Mouse (Mus musculus): Measurements from ENCODE around the gene Cpox. TPM values are rescaled to one million over a fixed set of nuclear protein-coding genes. Genes with fewer than 3 reads are reported as not detected.
A peak's percentile ranks its signal among the peaks of the same experiment; 100 is the strongest.

Cpox gene
- total and polyA plus RNA-seq, 2 experiments from 2014 or later = 12.6 to 16.6 TPM

DNA sequence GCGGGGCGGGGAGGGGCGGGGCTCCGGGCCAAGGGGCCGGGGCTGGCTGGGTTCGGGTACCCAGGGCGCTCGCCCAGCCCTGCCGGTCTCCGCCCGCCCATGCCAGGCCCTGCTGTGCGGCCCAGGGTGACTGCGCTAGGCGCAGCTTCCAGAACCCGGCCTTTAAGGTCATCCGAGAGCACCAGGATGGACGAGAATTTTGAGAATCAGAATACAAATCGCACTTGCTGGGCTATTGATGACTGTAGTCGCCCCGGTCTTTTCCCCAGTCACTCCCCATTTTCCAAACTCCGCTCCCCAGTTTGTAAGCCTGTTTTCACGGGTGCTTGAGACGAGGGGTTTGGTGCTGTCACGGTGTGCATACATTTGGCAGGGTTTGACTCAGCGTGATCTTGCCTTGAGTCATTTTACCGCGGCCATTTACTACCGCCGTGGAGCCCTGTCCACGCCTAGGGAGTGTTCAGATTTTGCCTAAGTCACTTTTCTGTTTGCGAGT is 58.1 kb downstream of the Cpox start:
- peak; percentile 51 for DNase-seq (ENCODE audit: low spot score)

DNA sequence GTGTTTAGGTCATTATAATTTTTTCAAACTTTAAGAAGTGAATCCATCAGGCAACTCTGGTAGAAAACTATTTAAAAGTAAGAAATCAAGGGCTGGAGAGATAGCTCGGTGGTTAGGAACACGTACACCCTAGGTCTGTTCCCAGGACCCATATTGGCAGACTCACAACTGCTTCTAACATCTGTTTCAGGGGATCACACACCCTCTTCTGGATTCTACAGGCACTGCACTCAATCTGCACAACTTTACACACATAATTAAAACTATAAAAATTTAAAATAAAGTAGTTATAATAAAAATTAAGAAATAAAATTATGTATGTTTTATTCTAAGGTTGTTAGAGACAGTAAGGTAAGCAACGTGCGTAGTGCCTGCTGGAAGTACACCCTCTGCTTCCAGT is 68.1 kb downstream of the Cpox start:
- WGBS = 82% methylated on average over 4 of the region's 4 CpGs
- TF ChIP-seq CTCF (IDR thresholded peaks at IDR 0.05; ENCODE audit: low read depth) = no peak
- no peak for ATAC-seq

More for the DNA sequence above, 58.1 kb downstream of the Cpox start:
- Histone ChIP-seq H3K9ac (replicated peaks; ENCODE audit: low read length) (peak overlapping the region; percentile 81), H3K27me3 (ENCODE audit: insufficient read depth, low read length) (no peaks in the 10 kb centered on the region), H3K4me1 (ENCODE audit: insufficient read depth, low read length) (no peaks in the 10 kb centered on the region), H3K27ac (peak overlapping the region; percentile 80), H3K4me2 (ENCODE audit: low read depth, low read length) (peak overlapping the region; percentile 65), H3K36me3 (ENCODE audit: insufficient read depth, low read length) (peaks cover 31% of the 10 kb centered on the region), H3K9me3 (ENCODE audit: low read length) (no peaks in the 10 kb centered on the region), H3K4me3 (ENCODE audit: low read length) (peak overlapping the region; percentile 92)
- under 1% methylated on average over 29 of the region's 31 CpGs for WGBS
- no peak for TF ChIP-seq CTCF (IDR thresholded peaks at IDR 0.05; ENCODE audit: low read depth)
- peak; percentile 91 for ATAC-seq

DNA sequence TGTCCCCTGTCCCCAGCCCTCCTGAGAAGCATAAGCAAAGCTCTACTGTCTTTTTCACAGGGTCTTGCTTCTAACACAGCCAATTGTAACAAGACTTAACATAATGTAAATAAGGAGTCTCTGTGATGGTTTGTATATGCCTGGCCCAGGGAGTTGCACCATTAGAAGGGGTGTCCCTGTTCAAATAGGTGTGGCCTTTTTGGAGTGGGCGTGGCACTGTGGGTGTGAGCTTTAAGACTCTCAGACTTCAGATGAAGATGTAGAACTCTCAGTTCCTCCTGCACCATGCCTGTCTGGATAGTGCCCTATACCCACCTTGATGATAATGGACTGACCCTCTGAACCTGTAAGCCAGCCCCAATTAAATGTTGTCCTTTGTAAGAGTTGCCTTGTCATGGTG is 68.7 kb downstream of the Cpox start:
- ATAC-seq (no peak), DNase-seq (ENCODE audit: low spot score) (no peak)
- H3K9me3 ChIP-seq (ENCODE audit: low read length) = no peaks in the 10 kb centered on the region
- H3K27me3 ChIP-seq (ENCODE audit: insufficient read depth, low read length) = no peaks in the 10 kb centered on the region
- H3K4me2 ChIP-seq (ENCODE audit: low read depth, low read length) = no peak overlapping the region
- 0 out of 2 replicates have a peak, but pooled peaks cover 4% of the 10 kb centered on the region for H3K36me3 ChIP-seq (ENCODE audit: insufficient read depth, low read length)
- H3K4me3 ChIP-seq (ENCODE audit: low read length) = no peak overlapping the region
- no peak overlapping the region for H3K9ac ChIP-seq (replicated peaks; ENCODE audit: low read length)
- 96% methylated on average over 1 of the region's 1 CpGs for WGBS
- H3K27ac ChIP-seq = no peak overlapping the region
- no peak for TF ChIP-seq CTCF (IDR thresholded peaks at IDR 0.05; ENCODE audit: low read depth)
- H3K4me1 ChIP-seq (ENCODE audit: insufficient read depth, low read length) = no peaks in the 10 kb centered on the region

More for the DNA sequence above, 68.1 kb downstream of the Cpox start:
- no peak for DNase-seq (ENCODE audit: low spot score)
- no peak overlapping the region for H3K4me2 ChIP-seq (ENCODE audit: low read depth, low read length)
- H3K4me1 ChIP-seq (ENCODE audit: insufficient read depth, low read length) = no peaks in the 10 kb centered on the region
- H3K9ac ChIP-seq (replicated peaks; ENCODE audit: low read length) = no peak overlapping the region
- no peaks in the 10 kb centered on the region for H3K9me3 ChIP-seq (ENCODE audit: low read length)
- H3K27ac ChIP-seq = no peak overlapping the region
- H3K27me3 ChIP-seq (ENCODE audit: insufficient read depth, low read length) = no peaks in the 10 kb centered on the region
- H3K4me3 ChIP-seq (ENCODE audit: low read length) = no peak overlapping the region
- H3K36me3 ChIP-seq (ENCODE audit: insufficient read depth, low read length) = peaks cover 9% of the 10 kb centered on the region; the same call in 1 of the 2 replicates

DNA sequence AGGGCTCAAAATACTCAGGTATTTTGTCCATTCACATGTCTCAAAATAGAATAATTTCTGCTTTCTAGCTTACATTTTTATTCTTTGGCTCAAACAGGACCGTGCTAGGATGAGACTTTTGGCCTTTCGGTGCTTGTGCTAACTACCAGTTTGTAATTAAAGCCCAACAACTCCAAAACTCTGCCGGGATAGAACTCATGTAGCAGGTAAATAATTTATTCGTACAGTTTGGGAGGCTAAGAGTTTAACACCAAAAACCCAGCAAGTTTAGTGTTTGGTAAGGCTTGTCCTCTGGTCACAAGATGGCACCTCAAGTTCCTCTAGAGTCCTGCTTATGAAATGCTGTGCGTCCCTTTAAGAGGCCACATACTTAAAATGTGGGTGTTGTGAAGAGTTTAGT is 70.7 kb downstream of the Cpox start:
- H3K4me2 ChIP-seq (ENCODE audit: low read depth, low read length) = no peak overlapping the region
- 95% methylated on average over 5 of the region's 5 CpGs for WGBS
- H3K4me3 ChIP-seq (ENCODE audit: low read length) = no peak overlapping the region
- ATAC-seq (no peak), DNase-seq (ENCODE audit: low spot score) (no peak)
- H3K4me1 ChIP-seq (ENCODE audit: insufficient read depth, low read length) = no peaks in the 10 kb centered on the region
- no peaks in the 10 kb centered on the region for H3K9me3 ChIP-seq (ENCODE audit: low read length)
- no peaks in the 10 kb centered on the region for H3K27me3 ChIP-seq (ENCODE audit: insufficient read depth, low read length)
- no peaks in the 10 kb centered on the region for H3K36me3 ChIP-seq (ENCODE audit: insufficient read depth, low read length)
- no peak overlapping the region for H3K27ac ChIP-seq
- no peak overlapping the region for H3K9ac ChIP-seq (replicated peaks; ENCODE audit: low read length)
- no peak for TF ChIP-seq CTCF (IDR thresholded peaks at IDR 0.05; ENCODE audit: low read depth)

GRCm38 (mm10) chr16:58746715-58747114 is 76.6 kb downstream of the Cpox start:
- H3K9ac ChIP-seq (replicated peaks; ENCODE audit: low read length) = no peak overlapping the region
- ATAC-seq = no peak
- no peaks in the 10 kb centered on the region for H3K4me1 ChIP-seq (ENCODE audit: insufficient read depth, low read length)
- no peak for DNase-seq (ENCODE audit: low spot score)
- no peaks in the 10 kb centered on the region for H3K9me3 ChIP-seq (ENCODE audit: low read length)
- WGBS = 82% methylated on average over 4 of the region's 4 CpGs
- no peak overlapping the region for H3K4me3 ChIP-seq (ENCODE audit: low read length)
- no peaks in the 10 kb centered on the region for H3K27me3 ChIP-seq (ENCODE audit: insufficient read depth, low read length)
- H3K36me3 ChIP-seq (ENCODE audit: insufficient read depth, low read length) = no peaks in the 10 kb centered on the region
- no peak overlapping the region for H3K4me2 ChIP-seq (ENCODE audit: low read depth, low read length)
- H3K27ac ChIP-seq = no peak overlapping the region
- no peak for TF ChIP-seq CTCF (IDR thresholded peaks at IDR 0.05; ENCODE audit: low read depth)

GRCm38 (mm10) chr16:58751314-58751713 is 81.2 kb downstream of the Cpox start:
- Histone ChIP-seq H3K4me1 (ENCODE audit: insufficient read depth, low read length) (no peaks in the 10 kb centered on the region), H3K4me2 (ENCODE audit: low read depth, low read length) (no peak overlapping the region), H3K9ac (replicated peaks; ENCODE audit: low read length) (no peak overlapping the region), H3K36me3 (ENCODE audit: insufficient read depth, low read length) (no peaks in the 10 kb centered on the region), H3K27ac (no peak overlapping the region), H3K9me3 (ENCODE audit: low read length) (no peaks in the 10 kb centered on the region), H3K4me3 (ENCODE audit: low read length) (no peak overlapping the region), H3K27me3 (ENCODE audit: insufficient read depth, low read length) (no peaks in the 10 kb centered on the region)
- no peak for ATAC-seq
- DNase-seq (ENCODE audit: low spot score) = peak; percentile 9
- 23% methylated on average over 1 of the region's 1 CpGs for WGBS
- peak; percentile 56 for TF ChIP-seq CTCF (IDR thresholded peaks at IDR 0.05; ENCODE audit: low read depth)

DNA sequence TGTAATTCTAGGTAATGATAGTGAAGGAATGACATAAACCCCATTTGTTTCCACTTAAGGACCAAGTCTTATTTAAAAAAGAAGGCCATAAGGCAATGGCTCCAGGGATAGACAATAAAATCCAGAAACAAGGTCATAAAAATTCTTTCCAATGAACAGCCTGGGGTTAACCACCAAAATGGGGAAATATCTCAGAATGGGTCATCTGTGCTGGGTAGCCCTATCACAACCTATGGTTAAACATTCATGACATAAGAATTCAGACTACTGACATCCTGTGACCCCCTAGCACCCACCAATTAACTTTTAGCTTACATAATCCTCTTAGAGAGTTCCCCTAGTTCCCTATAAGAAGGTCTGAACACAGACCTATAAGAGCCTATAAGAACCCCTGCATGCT is 86.1 kb downstream of the Cpox start:
- TF ChIP-seq CTCF (IDR thresholded peaks at IDR 0.05; ENCODE audit: low read depth) = no peak

More for the DNA sequence above, 86.1 kb downstream of the Cpox start:
- Histone ChIP-seq H3K9me3 (ENCODE audit: low read length) (no peaks in the 10 kb centered on the region), H3K27ac (no peak overlapping the region), H3K9ac (replicated peaks; ENCODE audit: low read length) (no peak overlapping the region), H3K27me3 (ENCODE audit: insufficient read depth, low read length) (no peaks in the 10 kb centered on the region), H3K4me2 (ENCODE audit: low read depth, low read length) (no peak overlapping the region), H3K4me1 (ENCODE audit: insufficient read depth, low read length) (no peaks in the 10 kb centered on the region), H3K4me3 (ENCODE audit: low read length) (no peak overlapping the region), H3K36me3 (ENCODE audit: insufficient read depth, low read length) (no peaks in the 10 kb centered on the region)
- no peak for DNase-seq (ENCODE audit: low spot score)
- no peak for ATAC-seq

Data from hindbrain, postnatal 0 days (tissue).